Mouse (Mus musculus): ENCODE results near the gene Sdc1.

Gene Sdc1

DNA sequence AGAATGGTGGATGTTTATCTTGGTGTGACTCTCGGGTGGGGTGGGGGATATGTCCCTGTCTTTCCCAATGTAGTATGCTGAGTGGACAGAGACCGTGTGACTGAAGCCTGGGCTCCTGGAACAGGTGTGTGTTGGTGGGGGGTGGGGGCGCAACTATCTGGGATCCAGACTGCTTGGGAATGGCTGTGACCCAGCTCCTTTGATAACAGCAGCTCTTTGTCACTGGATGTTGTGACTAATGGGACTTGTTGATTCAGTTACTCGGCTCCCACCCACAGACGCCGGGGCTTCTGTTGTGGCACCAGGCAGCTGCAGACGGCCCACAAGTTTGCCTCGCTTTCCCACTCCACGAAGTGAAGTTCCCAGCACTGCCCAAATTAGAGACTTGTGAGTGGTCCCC lies 13.1 kb downstream of the Sdc1 start:
- DNase-seq = no peak

DNA sequence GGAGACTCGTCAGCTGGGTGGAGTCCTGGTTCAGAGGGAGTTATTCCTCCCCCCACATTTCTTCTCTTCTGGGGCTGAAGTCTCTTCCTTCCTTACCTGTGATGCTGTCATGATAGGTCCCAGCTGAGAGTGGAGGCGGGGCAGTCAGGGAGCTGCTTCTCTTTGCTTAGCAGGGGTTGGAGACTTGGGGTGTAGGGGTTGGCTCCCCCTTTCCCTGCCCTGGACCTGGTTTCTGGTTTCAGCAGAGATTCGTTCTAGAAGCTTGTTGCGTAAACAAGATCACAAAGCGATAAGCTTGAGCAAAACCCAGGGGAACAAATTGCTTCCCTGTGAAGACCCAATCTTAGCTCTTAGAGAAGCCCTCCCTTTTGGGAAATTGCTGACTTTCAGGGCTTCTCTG lies 15.4 kb downstream of the Sdc1 start:
- DNase-seq = no peak

DNA sequence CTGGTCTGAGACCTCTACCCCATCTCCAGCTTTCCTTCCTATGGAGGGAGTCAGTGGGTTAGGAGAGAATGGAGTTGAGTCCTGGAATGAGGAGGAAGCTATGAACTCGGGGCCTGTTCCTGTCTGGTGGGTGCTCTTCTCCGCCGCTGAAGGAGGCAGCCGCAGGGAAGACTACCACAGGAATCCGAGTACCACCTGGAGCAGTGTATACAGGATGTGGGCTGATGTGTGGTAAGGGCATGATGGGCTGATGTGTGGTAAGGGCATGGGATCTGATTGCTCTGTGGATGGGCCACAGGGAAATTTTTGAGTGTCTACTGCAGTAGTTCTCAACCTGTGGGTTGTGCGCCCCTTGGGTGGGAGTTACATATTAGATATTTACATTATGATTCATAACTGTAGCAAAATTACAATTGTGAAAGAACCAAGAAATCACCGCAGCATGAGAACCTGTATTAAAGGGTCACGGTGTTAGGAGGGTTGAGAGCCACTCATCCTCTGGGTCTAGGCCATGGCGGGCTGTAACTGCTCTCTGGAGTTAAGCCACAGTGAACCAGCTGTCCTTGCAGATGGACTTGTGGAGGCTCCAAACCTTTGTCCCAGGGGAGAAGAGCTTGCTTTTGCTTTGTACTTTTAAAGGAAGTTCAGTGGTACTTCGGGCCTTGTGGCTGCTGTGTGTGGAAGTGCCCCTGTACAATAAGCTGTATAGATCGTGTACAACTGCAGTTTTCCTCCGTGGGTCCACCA lies 16.0 kb downstream of the Sdc1 start:
- DNase-seq = no peak

DNA sequence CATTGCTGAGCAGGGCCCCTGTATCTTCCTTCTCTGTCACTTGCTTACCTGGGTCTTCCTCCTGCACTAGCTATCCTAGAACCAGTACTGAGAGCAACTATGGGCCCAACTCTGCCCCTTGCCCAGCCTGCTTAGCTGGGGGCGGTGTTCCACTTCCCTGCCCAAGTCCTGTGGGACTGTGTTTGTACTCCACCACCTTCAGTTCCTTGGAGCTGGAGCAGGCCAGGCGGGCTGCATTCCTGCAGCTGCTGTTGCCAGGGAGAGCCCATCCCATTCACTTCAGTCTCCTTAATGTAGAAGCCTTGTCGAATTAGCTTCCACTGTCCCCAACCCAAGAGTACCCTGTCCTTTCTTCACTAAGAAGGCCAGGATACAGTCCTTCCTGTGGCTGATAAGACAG lies 17.3 kb downstream of the Sdc1 start:
- DNase-seq = no peak

DNA sequence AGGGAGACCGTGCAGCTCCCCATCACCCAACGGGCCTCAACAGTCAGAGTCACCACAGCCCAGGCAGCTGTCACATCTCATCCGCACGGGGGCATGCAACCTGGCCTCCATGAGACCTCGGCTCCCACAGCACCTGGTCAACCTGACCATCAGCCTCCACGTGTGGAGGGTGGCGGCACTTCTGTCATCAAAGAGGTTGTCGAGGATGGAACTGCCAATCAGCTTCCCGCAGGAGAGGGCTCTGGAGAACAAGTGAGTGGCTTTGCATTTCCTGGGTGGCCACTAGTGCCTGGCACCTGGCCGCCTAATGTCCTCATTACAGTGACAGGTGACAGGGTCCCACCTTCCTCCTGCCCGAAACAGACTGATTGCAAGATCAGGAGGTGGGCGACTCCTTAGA lies 19.5 kb downstream of the Sdc1 start:
- DNase-seq = no peak

DNA sequence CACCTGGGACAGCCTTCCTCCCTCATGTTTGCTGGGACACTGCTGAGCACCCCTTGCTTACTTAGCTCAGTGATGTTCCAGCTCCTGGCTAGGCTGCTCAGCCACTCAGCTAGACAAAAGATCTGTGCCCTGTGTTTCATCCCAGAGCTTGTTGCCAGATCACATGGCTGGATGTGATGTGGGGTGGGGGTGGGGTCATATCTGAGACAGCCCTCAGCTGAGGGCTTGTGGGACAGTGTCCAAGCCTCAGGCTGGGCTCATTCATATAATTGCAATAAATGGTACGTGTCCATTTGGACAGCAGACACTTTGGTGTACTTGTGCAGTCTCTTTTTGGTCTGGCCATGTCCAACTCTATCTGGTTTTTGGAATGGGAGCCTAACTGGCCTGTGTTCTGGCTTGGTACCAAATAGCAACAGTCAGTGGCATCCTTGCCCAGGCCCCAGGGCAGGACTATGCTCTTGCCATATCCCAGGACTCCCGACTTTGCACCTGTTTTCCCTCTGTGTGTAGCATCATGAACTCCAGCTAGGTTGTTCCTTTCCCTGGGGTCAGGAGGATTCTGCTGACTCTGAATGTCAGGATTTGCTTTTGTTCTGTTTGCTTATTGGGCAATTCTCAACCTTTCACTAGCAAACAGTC lies 22.4 kb downstream of the Sdc1 start:
- DNase-seq = peak; percentile 64 to 65

DNA sequence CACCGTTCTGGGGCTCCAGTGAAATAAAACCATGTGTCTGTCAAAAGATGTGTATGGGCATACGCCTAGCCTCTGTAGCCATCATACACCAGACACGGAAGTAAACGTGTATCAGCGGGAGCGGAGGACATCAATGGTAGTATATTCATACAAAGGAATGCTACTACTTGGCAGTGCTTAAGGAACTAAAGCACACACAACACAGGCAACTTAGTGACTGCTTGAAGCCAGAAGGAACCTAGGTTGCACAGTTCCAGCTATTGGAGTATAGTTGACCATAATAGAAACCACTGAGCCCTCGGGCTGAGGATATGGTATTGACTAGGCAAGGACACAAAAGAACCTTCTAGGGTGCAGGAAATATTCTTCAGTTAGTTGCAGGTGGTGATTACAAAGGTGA lies 26.8 kb downstream of the Sdc1 start:
- DNase-seq = no peak

DNA sequence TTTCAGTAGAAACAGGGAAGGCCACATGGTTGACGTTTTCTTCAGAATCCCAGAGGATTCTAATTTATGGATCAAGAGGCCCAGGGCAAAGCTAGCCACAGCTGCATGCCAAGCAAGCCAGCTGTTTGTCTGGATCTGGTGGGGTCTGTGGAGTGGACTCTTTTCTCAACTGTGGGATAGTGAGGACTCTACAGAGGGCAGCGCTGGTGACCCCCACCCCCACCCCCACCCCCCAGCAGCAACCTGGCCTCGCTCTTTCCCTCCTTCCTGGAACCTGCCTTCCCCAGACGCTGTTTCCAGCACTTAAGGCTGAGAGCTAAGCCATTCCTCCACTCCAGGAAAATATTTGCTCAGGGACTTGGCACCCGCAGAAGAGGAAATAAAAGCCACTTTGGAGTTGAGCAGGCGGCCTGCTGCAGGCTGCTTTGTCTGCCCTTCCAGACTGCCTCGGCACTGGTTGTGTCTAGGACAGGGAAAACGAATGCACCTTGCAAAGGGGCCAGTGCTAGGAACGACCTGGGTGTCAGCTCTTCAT lies 27.4 kb downstream of the Sdc1 start:
- DNase-seq = no peak

DNA sequence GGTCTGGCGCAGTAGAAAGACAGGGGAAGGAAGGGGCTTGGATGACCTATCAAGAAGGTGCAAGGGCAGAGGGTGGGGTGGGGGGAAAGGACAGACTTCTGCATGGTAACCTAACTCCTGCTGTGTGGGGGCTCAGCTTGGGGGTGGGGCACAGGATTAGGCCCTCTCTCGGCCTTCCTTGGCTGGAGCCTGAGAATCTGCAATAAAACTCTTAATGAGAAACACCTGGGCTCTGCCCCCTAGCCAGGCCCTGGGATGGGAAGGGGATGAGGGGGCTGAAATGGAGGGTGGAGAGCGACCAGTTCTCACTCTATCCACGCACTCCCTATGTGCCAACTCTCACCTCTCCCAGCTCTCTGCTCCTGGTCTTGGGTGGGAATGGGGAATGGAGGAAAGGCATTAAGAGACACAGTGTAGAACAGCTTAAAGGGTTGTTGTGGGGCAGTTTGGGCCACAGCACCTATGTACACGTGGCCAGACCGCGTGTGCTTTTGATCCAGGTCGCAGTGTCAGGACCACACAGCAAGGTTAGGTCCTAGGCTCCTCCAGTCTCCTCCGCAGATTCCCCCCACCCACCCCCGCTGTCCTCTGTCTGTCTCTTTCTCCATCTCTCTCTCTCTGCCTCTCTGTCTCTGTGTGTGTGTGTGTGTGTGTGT lies 32.4 kb downstream of the Sdc1 start:
- no peak for DNase-seq

DNA sequence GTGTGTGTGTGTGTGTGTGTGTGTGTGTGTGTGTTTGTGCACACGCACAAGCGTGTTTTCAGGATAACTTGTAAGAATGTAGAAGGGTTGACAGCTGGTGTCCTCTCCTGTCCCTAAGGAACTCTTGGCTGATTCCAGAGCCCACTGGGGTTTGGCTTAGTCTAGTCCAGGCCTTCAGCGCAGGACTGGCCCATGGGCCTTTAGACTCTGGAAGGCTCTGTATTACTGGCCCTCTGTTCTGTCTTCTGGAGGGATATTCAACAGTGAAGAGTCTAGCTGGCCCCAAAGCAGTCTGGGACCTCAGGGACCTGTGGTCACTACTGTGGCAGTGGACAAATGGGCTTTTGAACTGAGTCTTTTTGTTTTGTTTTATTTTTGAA lies 32.9 kb downstream of the Sdc1 start:
- no peak for DNase-seq

DNA sequence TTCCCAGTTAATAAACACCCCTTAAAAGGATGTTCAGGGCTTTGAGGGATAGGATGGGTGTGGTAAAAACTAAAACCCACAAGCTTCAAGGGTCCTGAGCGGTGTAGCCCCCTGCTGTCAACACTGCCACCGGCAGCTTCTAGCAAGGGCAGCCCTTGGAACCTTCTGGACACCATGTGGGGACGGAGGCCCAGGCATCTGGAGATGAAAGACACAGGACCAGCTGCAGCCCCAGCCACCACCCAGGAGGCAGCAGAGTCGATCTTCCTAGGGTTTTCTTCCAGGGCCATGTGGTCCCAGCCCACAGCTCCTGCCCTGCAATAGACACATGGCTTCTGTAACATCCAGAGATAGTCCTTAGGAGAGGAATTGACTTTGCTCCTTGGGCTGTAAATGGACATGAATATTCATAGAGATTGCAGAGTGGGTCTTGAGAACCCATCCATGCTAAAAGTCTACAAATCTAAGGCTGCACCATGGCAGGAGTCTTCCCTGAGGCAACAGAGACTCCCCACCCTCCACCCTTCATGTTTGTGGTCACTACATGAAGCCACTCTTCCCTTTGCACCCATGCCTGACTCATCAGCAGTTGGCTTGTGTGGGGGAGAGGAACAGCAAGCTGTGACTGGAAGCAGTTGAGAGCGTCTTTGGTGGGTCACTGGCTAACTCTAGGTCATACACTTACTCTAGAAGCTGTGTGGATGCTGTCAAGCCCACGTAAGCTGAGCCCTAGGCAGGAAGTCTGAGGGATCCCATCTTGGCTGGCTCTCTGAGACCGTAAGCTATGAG lies 34.0 kb downstream of the Sdc1 start:
- DNase-seq = no peak

DNA sequence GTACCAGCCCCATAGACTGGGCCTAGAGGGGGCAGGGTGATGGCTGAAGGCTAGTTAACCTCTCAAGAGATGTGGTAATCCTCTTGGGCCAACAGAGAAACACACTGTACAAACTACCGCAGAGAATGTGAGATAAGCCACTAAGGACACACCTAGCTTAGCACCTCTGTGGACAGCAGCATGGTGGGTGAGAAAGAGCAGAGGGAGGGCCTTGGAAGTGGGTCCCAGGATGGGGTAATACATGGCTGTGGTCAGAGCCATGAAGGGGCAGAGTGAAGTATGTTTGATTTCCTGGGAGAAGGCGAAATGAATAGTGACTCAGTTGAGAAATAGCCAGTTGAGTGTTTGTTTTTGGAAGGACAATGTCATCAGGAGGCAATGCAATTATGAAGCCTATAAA lies 38.0 kb downstream of the Sdc1 start:
- no peak for DNase-seq

DNA sequence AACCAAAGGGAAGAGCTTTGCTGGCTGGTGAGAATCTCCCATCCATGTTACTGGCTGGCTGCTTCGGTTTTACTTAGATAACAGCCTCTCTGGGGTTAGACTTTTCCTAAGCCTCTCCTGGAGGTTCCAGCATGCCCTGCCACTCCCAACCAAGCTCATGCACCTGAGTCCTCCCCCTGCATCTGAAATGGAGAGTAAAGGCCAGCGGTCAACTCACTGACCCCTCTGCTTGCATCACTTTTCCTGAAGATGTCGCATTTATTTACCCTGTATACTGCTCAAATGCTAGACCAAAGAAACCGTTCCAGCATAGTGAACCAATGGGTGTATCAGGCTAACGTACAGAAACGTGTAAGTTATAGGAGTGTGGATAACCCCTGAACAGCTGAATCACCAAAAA lies 38.5 kb downstream of the Sdc1 start:
- no peak for DNase-seq

DNA sequence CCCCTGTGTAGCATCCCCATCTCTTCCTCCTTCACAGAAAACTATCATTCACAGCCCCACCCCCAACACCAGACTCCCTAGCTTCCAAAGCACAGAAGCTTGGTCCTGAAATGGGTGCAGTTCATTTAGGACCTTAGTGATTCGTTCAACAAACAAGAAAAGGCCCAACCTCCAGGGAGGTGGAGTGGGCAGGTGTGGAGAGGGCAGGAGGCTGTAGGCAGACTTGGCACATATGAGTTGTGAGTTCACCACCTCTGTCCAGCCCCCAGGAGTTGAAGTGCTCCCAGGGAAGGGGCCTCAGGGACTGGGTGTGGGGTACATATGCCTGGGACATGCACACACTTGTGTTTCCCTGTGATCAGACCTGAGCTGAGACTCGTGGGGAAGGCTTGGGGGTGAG lies 39.8 kb downstream of the Sdc1 start:
- DNase-seq = no peak

DNA sequence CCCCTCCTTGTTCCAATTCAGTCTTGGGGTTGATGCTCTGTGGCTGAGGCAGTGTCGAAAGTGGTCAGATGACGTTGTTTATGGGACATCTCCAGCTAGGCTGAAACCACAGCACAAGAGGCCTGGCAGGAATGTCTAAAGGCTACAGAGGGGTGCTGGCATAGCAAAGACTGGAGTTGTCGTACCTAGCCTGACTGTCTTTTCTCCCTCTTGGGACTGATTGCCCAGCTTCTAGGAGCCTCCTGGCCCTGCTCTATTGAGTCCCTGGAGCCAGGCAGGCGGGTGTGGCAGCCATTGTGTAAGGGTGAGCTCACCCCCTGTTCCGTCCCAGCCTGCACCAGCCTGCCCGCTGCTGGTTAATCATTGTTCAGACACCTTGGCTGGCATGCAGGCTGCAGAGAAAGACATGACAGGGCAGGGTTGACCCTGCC lies 40.3 kb downstream of the Sdc1 start:
- DNase-seq = peak; percentile 32 to 50

DNA sequence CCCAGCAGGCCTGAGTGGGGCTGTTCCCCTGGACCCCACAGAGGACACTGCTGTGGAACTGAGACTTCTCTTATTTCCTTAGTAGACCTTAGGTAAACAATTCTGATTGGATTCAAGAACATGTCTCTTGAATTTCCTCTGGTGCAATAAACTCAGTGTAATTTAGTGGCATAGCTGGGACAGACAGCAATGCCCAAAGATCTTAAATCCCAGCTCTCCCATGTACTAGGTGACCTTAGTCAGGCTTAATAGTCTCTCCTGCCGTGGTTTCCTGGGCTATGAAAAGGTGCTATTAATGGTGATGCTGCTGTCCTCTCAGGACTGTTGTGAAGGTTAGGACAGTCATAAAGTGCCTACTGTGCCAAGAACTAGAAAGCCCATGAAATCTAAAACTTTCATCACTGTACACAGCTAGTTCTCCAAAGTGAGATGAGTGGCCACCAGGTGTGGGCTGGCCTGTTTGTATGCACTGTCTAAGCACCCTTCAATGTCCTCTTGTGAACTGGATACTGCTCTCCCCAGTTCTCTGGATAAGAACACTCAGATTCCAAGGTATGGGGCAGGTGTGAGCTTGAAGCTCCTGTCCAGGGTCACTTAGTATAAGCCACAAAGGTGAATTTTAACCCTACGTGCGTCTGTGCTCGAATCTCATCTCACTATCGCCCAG lies 40.9 kb downstream of the Sdc1 start:
- DNase-seq = no peak

DNA sequence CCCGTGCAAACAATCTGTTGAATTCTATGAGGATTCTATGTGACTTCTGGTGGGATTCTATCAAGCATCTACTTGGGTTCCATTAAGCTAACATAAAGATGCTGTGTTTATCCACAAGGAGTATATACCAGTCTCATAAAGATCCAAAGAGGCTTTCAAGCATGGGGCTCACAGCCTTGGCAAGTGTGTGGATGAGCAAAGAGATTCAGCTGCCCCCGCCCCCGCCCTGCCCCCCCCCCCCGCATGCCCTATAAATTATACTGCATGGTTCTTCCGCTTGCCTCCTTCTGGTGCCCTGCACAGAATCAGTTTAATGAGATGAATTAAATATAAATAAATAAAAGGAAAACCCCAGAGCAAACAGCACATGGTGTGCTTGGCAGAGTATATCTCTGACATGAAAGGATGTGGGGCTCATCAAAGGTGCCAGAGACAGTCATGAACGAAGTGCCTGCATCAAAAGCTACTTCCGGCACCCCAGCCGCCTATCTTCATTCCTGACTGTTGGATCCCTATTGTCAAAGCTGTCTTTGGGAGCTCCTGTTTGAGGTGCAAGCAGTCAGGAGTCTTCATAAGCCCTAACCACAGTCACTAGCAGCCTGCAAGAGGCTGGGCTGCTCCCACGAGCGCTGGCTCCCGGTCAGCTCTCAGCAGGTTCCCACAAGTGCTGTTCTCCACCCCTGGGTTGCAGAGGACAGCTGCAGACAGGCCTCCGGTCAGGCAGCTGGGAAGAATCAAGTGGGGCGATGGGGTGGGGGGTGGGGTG lies 46.5 kb downstream of the Sdc1 start:
- DNase-seq = peak; percentile 38 to 52

DNA sequence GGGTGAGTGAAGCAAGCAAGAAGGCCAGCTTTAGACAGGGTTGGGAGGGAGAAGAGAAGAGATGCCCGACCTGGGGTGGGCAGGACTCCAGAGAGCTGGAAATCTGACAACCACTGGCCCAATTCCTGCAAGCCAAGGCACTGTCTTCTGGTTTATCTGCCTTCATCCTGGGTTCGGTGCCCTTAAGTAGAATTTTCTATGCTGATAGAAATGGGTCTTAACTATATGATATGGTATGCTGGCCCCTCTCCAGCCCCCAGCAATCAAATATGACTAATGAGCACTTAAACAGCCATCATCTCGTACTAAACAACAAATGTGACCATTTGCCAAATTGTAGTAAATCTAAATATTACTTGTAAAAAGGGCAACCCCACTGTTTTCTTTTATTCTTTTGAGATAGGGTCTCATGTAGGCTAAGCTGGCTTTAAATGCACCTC lies 47.1 kb downstream of the Sdc1 start:
- DNase-seq = peak; percentile 36 to 46

DNA sequence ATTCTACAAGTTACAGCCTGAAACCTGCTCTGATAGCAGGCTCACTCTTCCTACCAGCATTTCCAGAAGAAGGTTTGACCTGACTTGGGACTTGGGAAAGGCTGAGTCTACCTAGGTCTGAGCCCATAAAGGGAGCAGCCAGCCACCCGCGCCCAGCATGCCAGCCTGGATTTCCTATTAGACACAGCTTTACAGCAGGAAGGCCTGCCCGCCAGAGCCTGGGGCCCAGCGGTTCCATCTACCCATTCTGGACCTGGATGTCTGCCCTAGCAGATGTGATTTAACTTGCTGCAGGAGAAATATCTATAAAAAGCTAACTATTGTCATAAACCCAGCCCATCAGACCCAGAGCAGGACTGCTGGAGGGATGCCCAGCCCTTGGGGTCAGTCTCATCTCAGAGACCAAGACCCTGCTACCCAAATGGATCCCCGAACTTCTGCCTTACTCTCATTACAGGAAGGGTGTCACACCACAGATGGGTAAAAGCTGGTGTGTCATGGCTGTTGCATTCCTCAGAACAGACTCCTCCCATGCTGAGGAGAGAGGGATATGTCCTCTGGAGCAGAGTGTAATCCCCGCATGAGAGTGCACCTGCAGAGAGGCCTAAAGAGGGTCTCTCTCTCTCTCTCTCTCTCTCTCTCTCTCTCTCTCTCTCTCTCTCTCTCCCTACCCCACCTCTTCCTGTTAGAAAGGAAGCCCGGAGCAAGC lies 54.0 kb downstream of the Sdc1 start:
- no peak for DNase-seq

DNA sequence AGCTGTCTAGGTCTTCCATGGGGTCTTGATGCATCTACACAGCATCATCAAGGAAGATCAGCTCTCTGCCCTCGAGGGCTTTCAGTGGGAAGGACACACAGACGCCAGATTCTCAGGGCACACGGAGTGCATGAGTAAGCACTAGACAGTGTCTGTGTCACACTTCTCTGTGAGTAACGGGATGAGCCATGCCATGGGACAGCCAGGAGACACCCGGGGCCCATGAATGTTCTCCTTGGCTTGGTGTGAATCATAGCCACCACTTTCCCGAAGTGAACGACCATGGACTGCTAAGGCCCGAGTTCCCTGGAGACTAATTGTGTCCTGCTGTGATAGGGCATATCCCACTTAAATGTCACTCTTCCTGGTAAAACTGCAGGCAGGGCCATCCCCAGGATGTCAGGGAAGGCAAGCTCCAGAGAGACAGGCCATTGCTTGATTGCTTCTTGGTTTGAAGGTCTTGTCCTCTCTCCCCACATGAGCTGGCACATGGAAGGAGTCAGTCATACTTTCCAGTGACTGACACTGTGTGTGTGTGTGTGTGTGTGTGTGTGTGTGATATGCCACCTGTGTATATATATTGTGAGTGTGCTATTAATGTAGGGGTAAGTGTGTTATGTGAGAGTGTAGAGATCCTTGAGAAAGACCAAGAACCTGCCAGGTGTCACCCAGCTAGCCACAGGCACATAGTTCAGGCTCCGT lies 56.0 kb downstream of the Sdc1 start:
- DNase-seq = no peak
